Mouse (Mus musculus) limb, embryonic 14.5 days (tissue): ENCODE results near the gene Acoxl. TPM values are rescaled to one million over a fixed set of nuclear protein-coding genes. Genes with fewer than 3 reads are reported as not detected.

Source experiments
- ATAC-seq: fragments of 200-750 bp; cut with Nextera tagmentation; 2 replicates; pipeline ENCODE4 v1.8.0; 2017; ENCODE audit warnings: low read depth, moderate number of reproducible peaks, moderate TSS enrichment; ENCODE audit not compliant: low FRiP score
- DNase-seq: peaks from one replicate; pipeline ENCODE4 v3.0.0-alpha.2; 2015; ENCODE audit warnings: low spot score
- H3K27ac ChIP-seq: fragments of 300-500 bp; sonication (generic); replicated peaks from 2 replicates; pipeline ENCODE4 v1.5.1; 2014; ENCODE audit warnings: low read depth, mild to moderate bottlenecking, low read length, moderate library complexity, mixed read lengths
- H3K27me3 ChIP-seq: fragments of 300-500 bp; sonication (generic); 2 replicates; pipeline ENCODE4 v1.6.1; 2014; ENCODE audit warnings: low read length, mixed read lengths; ENCODE audit not compliant: control insufficient read depth, insufficient read depth
- H3K36me3 ChIP-seq: fragments of 300-500 bp; sonication (generic); 2 replicates; pipeline ENCODE4 v1.6.1; 2014; ENCODE audit warnings: mild to moderate bottlenecking, low read length, moderate library complexity, mixed read lengths; ENCODE audit not compliant: control insufficient read depth, insufficient read depth
- H3K4me1 ChIP-seq: fragments of 300-500 bp; sonication (generic); 2 replicates; pipeline ENCODE4 v1.6.1; 2014; ENCODE audit warnings: antibody characterized with exemption, low read length, mixed read lengths; ENCODE audit not compliant: control insufficient read depth, insufficient read depth
- H3K4me2 ChIP-seq: fragments of 300-500 bp; sonication (generic); replicated peaks from 2 replicates; pipeline ENCODE4 v1.6.1; 2014; ENCODE audit warnings: low read depth, mild to moderate bottlenecking, low read length, moderate library complexity; ENCODE audit not compliant: severe bottlenecking
- H3K4me3 ChIP-seq: fragments of 300-500 bp; sonication (generic); replicated peaks from 2 replicates; pipeline ENCODE4 v1.5.1; 2014; ENCODE audit warnings: low read length
- H3K9ac ChIP-seq: fragments of 300-500 bp; sonication (generic); 2 replicates; pipeline ENCODE4 v1.6.1; 2014; ENCODE audit warnings: mild to moderate bottlenecking, low read depth, low read length, moderate library complexity; ENCODE audit not compliant: severe bottlenecking
- H3K9me3 ChIP-seq: fragments of 300-500 bp; sonication (generic); 2 replicates; pipeline ENCODE4 v1.6.1; 2016; ENCODE audit warnings: low read length; ENCODE audit not compliant: control insufficient read depth
- POLR2A ChIP-seq: fragments of 200-500 bp; IDR thresholded peaks from 2 replicates; pipeline ENCODE4 v1.8.0; 2012; ENCODE audit warnings: inconsistent platforms, mild to moderate bottlenecking, moderate library complexity, borderline replicate concordance; ENCODE audit not compliant: insufficient read depth, insufficient read length; ENCODE audit errors: extremely low read depth
- WGBS: fragments of 180-500 bp; shearing (Covaris S2); extraction: QIAGEN DNeasy Blood & Tissue Kit; methylation state at CpG from one replicate; pipeline ENCODE4 v1.1.7; 2014; 5-methylcytosine and 5-hydroxymethylcytosine counted together
- microRNA-seq: library from miRNA; unstranded; fragments of <30 nt; microRNA quantifications from one replicate; pipeline ENCODE4, GENCODE M21; 2016
- polyA plus RNA-seq, 2 experiments: library from polyadenylated mRNA; depleted of rRNA in 1 of 2; stranded (reverse) in 1 of 2; unstranded in 1 of 2; fragments of >200 nt; fragmentation: Nextera tagmentation in 1 of 2; extraction: Ambion mirVana in 1 of 2; gene quantifications; 2 replicates each; pipeline versions ENCODE4 v1.2.1 to v1.2.3; 2012 to 2014

The Acoxl gene
- polyA plus RNA-seq, 2 experiments: 0.13 TPM; not detected in 1

DNA sequence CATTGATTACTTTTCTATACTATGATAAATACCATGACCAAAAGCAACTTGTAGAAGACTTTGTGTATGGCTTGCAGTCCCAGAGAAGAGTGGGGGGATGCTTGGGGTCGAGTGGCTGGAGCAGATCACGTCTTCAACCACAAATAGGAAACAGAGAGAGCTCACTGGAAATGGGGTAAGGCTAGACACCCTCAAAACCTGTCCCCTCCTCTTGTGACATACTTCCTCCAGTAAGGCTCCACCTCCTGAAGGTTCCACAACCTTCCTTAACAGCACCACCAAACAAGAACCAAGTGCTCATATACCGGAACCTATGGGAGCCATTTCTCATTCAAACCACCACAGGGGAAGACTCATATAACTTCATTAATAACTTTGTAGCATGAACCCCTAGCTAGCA, 331.9 kb downstream of the Acoxl start:
- Histone ChIP-seq H3K4me3 (no peak overlapping the region), H3K9me3 (no peaks in the 10 kb centered on the region), H3K27me3 (no peaks in the 10 kb centered on the region), H3K9ac (no peak overlapping the region), H3K27ac (no peak overlapping the region), H3K36me3 (no peaks in the 10 kb centered on the region), H3K4me2 (no peak overlapping the region), H3K4me1 (no peaks in the 10 kb centered on the region)
- DNase-seq: no peak
- no peak for TF ChIP-seq POLR2A
- WGBS: 96% methylated on average over 3 of the region's 3 CpGs
- ATAC-seq: no peak

DNA sequence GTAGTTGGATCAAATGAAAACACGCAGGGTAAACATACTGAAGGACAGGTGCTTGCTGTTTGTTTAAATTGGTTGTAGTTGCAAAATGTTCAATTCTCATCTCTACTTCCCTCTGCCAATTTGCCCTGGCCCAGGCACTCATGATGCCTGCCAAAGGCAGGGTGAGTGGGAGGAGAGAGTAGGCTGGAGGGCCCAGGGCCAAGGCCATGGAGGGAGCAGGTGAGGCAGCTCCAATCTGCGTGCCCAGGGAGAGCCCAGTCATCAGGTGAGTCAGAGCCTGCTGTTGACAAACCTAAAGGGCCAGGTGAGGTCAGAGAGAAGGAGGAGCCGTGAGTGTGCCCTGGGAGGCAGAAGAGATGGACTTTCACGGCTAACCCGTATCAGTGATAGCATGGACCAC, 333.6 kb downstream of the Acoxl start:
- ATAC-seq: no peak

More for the DNA sequence above, 333.6 kb downstream of the Acoxl start:
- H3K4me1 ChIP-seq: peaks cover 6% of the 10 kb centered on the region; the same call in 1 of the 2 replicates
- no peaks in the 10 kb centered on the region for H3K36me3 ChIP-seq
- TF ChIP-seq POLR2A: no peak
- no peak overlapping the region for H3K4me3 ChIP-seq
- H3K27ac ChIP-seq: no peak overlapping the region
- no peaks in the 10 kb centered on the region for H3K27me3 ChIP-seq
- no peak for DNase-seq
- no peaks in the 10 kb centered on the region for H3K9me3 ChIP-seq
- no peak overlapping the region for H3K9ac ChIP-seq
- no peak overlapping the region for H3K4me2 ChIP-seq
- WGBS: over 99% methylated on average over 5 of the region's 5 CpGs

Small RNA genes lying within 50 kb of the gene (microRNA-seq; reads per million reads assigned to microRNA genes)
- not detected for gene Gm22411

Other genes with a start within 250 kb of the Acoxl start
- gene Mal, start 182.2 kb upstream of the Acoxl start, polyA plus RNA-seq (2012; rRNA removed): 1.1 and 2.5 TPM in 2 replicates
- 6.9 and 12.5 TPM in 2 replicates for gene Mal, start 182.2 kb upstream of the Acoxl start, polyA plus RNA-seq (2014; fragmentation: Nextera tagmentation; extraction: Ambion mirVana)
- 16.5 and 16.8 TPM in 2 replicates for gene Mall, start 108.9 kb upstream of the Acoxl start, polyA plus RNA-seq (2012; rRNA removed)
- 26.4 and 30.4 TPM in 2 replicates for gene Mall, start 108.9 kb upstream of the Acoxl start, polyA plus RNA-seq (2014; fragmentation: Nextera tagmentation; extraction: Ambion mirVana)
- 21.6 and 27.8 TPM in 2 replicates for gene Nphp1, start 50.0 kb upstream of the Acoxl start, polyA plus RNA-seq (2012; rRNA removed)
- gene Nphp1, start 50.0 kb upstream of the Acoxl start, polyA plus RNA-seq (2014; fragmentation: Nextera tagmentation; extraction: Ambion mirVana): 23.4 and 30.0 TPM in 2 replicates
- 43.1 and 57.9 TPM in 2 replicates for gene Mtln, start 46.4 kb upstream of the Acoxl start, polyA plus RNA-seq (2012; rRNA removed)
- 38.3 and 44.8 TPM in 2 replicates for gene Mtln, start 46.4 kb upstream of the Acoxl start, polyA plus RNA-seq (2014; fragmentation: Nextera tagmentation; extraction: Ambion mirVana)
- 22.0 and 28.4 TPM in 2 replicates for gene Bub1, start 7.0 kb upstream of the Acoxl start, polyA plus RNA-seq (2012; rRNA removed)
- gene Bub1, start 7.0 kb upstream of the Acoxl start, polyA plus RNA-seq (2014; fragmentation: Nextera tagmentation; extraction: Ambion mirVana): 17.3 and 22.2 TPM in 2 replicates